Mouse (Mus musculus) T-cell, adult 2 months (primary cell): ENCODE results near the gene Carmil1.

ENCODE experiments used
- DNase-seq: peaks from one replicate; pipeline ENCODE4 v3.0.0; 2022; ENCODE audit warnings: low spot score

Carmil1 gene

DNA sequence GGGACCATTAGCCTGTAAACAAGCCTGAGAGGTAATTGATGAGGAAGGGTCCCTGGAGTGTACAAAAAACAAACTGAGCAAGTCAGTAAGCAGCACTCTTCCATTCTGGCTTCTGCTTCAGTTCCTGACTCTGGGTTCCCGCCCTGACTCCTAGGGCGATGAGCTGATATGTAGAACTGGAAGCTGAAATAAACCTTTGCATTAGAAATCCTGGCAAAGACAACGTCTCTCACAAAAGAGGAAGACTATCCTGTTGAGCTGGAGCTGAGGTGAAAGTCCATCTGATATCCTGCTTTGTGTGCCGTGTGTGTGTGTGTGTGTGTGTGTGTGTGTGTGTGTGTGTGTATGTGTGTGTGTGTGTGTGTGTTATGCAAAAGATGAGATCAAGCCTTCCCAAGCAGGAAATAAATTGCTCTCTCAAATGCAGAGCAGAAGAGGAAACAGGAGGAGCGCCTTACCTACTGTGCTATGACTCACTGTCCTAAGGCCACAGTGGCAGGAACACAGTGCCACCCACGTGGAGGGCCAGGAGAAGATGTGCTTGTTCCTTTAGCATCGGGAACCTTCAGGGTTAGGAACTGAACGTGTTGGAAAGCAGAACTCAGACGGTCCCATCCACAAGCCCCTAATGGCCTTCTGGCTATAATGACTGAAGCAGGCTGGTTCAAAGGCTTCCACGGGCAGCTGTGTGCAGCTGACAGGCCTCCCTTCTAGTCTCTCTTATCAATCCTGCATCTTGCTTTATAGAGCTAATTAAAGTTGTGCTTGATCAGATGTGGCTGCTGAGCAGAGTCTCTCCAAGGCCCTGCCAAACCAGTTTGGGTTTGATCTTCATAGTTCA is 19.6 kb downstream of the Carmil1 start:
- no peak for DNase-seq

DNA sequence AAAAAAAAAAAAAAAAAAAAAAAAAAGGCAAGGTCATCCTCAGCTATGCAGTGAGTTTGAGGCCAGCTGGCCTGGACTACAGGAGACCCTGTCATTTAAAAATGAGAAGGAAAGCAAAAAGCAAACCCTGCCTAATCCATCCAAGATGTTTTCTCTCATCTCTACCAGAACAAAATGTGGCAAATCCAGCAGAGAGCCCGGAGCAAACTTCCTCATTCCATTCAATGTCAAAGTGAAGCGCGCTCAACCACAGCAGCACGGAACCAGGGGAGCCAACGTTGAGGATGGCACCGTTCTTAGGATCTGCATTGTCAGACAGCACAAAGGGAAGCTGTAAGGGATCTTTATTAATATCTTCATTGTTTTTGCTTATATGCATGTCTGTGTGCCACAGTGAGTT is 22.8 kb downstream of the Carmil1 start:
- no peak for DNase-seq

DNA sequence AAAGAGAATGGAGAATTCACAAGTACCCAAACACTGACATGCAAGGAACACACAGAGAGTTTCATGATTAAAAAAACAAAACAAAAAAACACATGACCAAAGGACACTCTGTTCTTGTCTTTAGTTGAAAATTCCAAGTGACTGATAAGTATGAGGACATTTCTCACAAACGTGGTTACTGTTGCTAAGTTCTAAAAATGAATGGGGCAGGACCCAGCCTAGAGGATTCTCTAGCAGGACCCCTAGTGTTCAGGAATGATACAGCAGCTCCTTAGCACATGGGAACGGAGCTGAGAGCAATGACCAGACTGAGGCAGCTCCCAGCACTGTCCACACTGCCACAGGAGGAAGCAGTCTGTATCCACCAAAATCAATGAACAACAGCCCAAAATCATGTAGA is 26.6 kb downstream of the Carmil1 start:
- DNase-seq: no peak

DNA sequence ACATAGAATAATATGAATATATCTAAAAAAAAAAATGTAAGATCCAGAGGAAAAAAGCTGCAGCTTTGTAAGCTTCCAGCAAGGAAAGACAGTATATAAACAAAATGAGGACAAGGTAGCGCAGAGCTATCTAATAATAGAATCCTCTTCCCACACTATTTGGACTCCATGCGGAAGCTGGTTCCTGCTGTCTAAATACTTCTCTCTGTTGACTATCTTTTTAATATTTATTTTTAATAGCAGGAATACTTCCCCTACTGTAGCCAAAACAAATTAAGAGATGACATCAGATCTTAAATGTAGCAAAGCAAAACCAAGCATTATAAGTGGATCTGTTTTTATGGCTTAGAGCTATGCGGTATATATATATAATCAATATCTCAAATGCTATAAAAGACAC is 27.0 kb downstream of the Carmil1 start:
- no peak for DNase-seq

DNA sequence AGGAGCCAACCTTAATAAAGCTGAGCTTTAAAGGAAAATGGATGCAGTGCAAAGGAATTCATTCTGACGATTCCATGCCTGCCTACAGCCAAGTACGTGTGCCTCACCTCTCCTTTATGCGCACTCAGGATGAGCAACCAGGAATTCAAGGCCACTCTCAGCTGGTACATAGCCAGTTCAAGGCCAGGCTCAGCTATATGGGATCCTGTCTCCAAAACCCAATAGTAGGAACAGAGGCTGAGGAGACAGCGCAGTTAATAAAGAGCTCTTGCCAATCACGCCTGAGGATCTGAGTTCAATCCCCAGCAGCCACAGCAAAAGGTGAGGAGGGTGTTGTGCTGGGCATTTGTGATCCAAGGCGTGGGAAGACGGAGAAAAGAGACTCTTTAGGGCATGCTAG is 29.4 kb downstream of the Carmil1 start:
- DNase-seq: no peak

DNA sequence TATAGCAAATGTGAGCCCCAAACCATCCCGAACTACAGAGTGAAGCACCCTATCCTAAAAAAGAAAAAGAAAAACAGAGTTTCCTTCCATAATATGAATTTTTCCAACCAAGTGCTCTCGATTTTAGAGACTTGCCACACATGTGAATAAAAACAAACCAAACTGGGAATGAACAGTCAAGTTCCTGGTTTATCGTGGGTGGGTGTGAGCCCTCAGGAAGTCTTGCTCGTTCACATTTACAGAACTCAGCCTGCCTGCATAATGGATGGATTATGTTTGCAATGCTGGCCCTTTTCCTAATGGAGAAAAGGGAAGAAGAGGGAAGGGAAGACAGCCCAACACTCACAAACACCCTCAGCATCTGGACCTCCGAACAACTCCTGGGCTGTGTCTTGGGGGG is 32.7 kb downstream of the Carmil1 start:
- no peak for DNase-seq

DNA sequence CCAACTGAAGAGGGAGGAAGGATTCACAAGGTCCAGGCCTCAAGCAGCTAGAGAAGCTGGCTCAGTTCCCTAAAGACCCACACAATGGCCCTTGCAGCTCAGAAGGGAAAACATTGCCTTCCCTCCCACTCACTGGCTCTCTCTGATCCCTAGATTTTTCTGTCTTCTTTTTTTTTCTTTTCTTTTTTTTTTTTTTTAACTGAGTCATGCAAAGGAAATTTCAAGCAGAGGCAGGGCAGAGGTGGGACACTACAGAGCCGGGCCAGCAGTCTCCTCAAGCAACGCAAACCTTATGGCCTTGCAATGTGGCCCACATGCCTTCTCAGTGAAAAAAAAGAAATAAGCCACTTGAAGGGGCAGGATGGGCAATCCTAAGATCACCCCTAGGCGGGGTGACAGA is 33.2 kb downstream of the Carmil1 start:
- no peak for DNase-seq

DNA sequence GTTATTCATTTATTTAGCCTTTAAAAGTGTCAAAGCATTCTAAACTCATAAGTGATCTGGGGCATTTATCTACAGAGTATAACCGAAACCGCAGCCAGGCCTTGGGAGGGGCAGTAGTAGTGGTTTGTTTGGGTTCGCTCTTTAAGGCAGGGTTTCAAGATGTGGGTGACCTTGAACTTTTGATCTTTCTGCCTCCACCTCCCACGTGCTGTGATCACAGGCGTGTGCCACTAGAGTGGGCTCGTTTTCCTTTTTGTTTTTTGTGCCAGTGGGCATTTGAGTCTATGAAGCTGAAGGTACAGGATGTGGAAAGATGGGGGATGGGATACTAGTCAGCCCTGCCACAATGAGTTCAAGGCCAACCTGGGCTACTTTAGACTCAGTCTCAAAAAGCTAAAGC is 34.3 kb downstream of the Carmil1 start:
- DNase-seq: peak; percentile 27

DNA sequence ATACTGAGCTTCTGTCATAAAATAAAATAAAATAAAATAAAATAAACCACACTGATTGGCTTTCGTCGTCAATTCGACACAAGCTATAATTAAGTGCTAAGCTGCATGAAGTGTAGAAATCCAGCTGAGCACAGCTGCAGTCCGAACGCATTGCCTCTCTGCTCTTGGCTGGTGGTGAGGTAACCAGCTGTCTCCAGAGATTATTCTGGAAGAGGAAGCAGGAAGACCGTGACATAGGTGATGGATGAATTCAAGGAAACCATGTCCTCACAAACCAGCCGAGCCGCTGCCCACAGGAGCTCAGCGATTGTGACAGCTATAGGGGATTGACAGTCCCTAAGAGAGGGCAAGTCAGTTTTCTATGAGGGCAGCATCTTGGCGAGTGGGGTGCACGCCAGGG is 36.0 kb downstream of the Carmil1 start:
- no peak for DNase-seq

DNA sequence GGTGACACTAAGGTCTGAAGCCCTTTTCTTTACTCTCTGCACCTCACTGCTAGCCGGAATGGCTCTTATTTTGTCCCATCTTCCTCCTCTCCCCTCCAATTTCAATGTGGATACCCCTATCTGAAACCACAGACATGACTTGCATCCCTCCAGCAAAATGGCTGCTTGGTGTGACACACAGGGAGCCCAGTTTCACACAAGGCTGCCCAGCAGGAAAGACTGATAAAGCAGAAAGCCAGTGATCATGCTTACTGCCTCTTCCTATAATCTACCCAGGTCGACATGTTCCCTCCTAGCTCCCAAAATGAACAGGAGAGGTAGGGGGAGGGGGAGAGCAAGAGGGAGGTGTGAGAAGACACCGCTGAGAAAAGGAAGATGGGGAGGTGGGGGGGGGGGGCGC is 36.6 kb downstream of the Carmil1 start:
- DNase-seq: no peak

DNA sequence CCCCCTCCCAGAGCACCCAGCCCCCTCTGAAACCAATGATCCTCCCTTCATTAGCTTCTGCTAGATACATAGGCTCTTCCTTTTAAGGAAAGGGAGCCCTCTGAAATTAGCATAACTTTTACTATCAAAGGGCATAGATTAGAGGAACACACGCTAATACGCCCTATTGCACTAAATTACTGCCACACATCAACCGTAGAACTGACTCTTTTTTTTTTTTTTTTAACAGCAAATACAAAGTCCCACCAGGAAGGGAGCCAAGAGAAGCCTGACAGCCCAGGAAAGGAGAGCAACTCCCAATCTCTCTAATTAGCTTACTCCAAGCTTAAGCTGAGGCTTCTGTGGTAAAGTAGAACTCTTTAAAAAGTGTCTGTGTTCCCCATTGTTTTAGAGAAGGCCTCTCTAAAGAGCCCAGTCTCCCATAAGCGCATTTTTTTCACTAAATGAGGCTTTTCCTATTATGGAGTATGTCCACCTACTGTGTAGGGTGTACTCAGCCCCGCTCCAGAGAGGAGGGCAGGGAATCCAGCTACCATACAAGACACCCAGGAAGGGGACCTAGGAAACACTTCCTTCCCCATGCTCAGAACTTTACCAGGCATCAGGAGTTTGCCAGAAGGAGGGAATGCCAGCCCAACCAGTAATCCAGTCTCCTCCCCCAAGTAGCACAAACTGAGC is 38.0 kb downstream of the Carmil1 start:
- no peak for DNase-seq

DNA sequence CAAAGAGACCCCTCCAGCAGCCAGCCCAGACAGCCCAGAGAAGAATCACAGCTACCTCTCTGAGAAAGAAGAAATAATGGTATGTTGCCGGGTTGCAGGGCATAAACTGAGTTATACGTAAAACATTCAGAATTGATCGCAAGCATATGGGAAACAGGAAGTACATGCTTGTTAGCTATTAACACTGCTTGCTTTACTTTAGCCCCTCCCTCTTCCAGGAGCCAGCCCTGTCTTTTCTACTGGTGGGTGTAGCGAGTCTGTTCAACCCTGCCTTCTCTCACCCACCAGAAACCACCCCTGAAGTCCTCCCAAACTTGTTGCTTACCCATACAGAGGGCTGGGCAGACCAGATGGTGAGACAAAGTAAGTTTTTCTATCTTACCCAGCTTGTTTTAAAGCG is 39.4 kb downstream of the Carmil1 start:
- DNase-seq: no peak

DNA sequence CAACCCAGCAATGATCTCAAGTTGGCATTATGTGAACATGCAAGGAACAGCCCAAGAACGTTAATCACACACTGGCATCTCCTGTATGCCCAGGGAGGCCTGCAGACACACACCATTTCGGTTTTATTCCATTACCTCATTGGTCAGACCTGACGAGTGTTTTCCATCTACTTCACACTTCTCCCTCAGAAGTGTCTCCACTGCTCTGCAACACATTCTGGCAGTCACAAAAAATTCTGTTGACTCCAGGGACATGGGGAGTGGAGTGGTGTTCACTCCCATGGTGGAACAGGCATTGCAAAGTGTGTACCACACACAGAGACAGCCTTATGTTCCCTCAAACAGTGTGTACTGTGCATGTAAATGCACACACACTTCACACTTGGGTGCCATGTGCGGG is 40.2 kb downstream of the Carmil1 start:
- DNase-seq: no peak

DNA sequence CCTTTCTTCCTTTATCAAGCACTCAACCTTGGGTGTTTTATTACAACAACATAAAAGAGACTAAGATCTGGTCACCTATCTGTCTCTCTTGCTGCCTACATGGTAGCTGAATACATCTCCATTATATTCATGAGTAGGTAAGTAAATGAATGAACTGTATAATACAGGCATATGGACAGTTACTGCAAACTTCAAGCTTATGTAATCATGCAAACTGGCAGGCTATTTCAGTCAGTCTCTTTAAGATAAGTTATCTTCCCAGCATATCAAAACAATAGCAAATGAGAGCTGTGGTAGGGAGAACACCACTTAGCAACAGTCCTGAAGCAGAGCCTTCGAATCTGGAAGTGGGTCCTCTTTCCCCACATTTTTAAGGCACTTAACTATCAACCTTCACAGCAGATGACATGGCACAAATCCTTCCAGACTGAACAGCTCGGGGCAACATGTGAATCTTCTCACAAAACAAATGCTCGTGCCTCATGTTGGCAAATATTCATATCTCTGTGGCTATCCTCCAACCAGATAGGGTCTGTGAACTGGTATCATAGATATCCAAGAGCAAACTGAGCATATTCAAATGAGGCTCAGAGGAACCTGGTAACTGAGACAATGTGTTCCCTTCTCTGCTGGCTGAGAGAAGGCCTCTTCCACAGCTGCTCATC is 42.0 kb downstream of the Carmil1 start:
- no peak for DNase-seq

DNA sequence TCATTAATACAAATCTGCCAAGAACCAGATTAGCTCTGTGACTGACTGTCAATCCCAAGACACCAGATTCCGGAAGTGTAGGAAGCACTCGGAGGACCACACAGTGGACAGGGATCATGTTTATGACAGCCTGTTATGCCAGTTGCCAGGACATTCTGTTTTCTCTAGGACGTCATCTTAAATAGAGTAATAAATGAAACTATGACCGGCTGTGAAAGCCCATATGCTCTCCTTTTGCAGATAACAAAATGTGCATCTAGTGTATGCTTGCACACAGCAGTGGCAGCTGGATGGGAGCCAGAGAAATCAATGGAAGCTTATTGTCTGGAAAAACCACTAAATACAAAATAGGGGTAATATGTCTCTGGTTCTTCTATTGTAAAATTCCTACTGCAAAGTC is 43.9 kb downstream of the Carmil1 start:
- DNase-seq: no peak

DNA sequence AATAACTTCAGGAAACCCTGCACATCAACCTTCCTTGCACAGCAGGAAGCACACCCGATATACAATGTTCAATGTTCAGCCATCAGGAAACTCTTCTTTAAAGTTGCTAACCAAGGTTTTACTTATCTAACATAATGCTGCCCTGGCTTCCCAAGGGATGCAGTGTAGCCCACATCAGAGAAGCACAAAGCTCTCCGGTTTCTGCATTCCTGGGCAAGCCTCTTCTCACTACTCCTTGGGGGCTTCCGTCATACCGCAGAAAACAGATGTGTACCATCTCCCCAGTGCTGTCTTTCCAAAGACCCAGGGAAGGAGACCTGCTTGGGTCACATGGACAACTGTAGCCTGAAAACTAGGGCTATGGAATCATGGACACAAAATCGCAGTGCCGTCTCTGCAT is 47.8 kb downstream of the Carmil1 start:
- DNase-seq: no peak

DNA sequence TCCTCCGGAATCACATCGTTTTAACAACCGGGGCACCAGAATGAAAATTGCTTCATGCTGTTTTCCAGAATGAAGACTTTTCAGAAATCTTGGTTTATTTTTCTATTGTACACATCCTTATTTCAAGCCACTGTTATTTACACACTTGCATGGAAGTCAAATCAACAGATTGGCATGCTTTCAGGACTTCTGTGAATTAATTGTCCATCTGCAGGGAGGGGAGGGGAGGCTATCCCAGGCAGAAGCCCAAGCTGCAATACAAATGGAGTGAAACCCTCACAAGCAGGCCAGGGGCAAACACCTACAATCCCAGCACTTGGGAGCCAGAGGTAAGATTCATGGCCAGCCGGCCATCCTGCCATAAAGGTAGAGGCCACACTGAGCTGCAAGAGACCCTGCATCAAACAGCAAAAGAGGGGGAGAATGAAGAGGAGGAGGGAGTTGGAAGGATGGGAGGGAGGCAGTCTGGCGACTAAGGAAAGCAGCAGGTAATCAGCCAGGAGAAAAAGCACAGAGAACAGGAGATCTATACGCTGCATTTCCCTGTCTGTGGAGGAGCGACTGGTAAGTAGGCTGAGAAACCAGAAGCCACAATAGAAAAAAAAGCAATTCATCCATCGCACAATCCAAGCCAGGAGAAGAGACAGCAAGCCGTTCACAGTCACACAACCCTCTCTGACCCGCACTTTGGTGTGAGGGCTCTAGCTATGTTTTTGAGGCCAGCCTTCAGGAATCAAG is 48.7 kb downstream of the Carmil1 start:
- DNase-seq: no peak

DNA sequence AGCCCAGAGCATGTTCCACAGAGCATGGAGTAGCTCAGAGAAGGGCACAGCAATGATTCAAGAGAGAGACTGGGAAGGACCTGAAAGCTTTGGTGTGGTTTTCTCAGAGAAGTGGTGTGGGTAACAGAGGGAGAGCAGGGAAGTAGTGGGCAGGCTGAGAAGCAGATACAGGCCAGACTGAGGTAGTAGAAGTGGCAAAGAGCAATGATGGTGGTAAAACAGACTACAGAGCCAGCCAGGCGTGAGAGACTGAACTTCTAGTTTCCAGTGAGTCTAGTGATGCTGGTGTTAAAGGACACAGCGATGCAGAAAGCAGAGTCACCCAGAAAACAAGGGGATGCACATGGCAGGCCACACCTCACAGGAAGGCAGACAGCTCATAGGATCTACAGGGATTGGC is 49.4 kb downstream of the Carmil1 start:
- DNase-seq: no peak

DNA sequence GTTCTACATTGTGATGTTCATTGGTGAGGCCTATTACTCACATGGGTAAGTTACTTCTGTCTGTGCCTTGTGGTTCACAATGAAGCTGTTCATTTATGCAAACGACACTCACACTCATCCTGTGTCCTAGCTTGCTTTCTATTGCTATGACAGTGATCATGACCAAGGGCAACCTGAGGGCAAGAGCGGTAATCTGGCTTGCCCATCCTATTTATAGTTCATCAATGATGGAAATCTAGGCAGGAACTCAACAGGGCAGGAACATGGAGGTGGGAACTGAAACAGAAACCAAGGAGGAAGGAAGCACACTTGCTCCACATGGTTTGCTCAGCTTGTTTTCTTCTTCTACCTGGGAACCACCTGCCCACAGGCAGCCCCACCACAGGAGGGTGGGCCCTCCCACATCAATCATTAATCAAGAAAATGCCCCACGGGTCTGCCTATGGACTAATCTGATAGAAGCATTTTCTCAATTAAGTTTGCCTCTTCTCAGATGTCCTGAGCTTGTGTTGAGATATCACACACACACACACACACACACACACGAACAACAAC is 50.0 kb downstream of the Carmil1 start:
- peak; percentile 54 for DNase-seq

DNA sequence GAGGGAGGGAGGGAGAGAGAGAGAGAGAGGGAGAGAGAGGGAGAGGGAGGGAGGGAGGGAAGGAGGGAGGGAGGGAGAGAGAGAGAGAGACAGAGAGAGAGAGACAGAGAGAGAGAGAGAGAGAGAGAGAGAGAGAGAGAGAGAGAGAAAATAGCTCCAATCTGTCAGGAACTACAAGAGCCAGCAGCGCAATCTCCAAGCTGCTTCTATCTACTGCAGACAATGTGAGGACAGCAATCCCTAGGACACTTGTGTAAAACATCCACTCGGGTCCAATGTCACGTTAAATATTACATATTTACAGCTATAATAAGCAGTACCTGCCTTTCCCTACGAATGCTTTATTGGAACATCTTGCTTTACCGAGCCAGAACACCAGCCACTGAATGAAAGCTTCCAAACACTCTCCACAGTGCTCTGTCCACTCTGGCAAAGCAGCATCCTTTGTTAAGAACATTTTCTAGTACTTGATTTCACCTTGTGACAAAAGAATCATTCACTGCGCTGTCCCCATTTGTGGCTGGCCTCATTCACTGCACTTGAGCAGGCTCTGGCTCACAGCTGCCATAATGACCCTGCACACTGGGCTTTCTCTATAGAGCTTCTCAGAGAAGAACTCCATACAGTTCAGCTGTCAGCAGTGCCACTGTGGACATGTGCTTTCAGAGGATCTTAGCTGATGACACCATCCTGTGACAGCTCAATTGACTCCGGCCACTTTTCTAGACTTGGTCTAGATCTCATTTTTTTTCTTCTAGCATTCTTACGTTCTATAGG is 57.0 kb downstream of the Carmil1 start:
- DNase-seq: no peak

DNA sequence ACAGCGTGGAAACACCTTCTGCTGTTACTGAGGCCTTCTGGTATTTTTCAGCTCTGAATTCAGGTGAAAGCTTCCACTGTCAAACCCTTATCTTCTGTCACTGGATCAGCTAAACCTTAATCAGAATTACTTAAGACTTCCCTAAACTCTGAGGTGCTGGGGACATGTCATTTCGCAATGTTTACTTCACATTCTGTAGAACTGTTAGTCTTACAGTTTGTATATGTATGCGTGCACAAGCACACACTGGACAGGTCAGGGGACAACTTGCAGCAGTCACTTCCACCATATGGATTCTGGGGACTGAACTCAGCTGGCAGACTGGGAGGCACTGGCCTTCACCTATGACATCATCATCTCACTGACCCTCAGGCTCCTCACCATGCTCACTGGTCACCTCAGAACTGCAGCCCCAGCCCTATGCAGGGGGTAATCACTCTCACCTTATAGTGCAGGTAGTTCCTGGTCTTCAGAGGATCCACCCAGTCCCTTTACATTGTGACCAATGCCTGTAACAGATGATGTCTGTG is 60.1 kb downstream of the Carmil1 start:
- no peak for DNase-seq
